Mouse (Mus musculus) stomach, postnatal 0 days (tissue): ENCODE data around the gene Catsperz.

ENCODE experiments used
- CTCF ChIP-seq: IDR thresholded peaks from 2 replicates; pipeline ENCODE4 v1.5.1; 2016; ENCODE audit warnings: antibody characterized with exemption, low read depth, mild to moderate bottlenecking, moderate library complexity
- EP300 ChIP-seq: optimal IDR thresholded peaks from 2 replicates; pipeline ENCODE3; 2016; ENCODE audit warnings: antibody characterized with exemption

DNA sequence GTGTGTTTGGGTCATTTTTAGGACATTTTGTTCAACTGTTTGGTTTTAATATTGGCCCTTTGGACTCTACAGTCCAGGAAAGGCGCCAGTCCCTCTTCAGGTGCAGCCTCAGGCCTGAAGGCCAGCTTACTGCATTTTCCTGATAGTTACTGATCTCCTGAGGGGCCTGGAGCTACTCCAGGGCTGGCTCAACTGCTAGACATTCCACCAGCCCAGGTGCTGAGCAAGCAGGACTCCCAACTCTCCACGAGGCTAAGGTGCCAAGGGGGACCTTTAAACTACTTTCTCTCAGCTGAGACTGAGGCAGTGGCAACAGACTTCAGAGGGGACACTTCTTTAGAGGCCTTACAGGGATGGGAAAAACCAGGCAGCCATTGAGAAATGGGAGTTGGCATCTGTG lies 20.3 kb downstream of the Catsperz start:
- no peak for TF ChIP-seq CTCF
- TF ChIP-seq EP300, result no peak
